Mouse (Mus musculus) layer of hippocampus, postnatal 25 days (tissue): ENCODE measurements around the gene Atf6b. TPM values are rescaled to one million over a fixed set of nuclear protein-coding genes. Genes with fewer than 3 reads are reported as not detected.

ENCODE experiments used
- DNase-seq, 2 experiments: peaks; one replicate each; pipeline ENCODE4 v3.0.0; 2022; ENCODE audit warnings: mixed read lengths in 2 of 2, low spot score in 1 of 2; ENCODE audit errors: extremely low spot score in 1 of 2
- total RNA-seq, 2 experiments: library from RNA; stranded (reverse); gene quantifications; 2 replicates each; pipeline ENCODE4 v1.2.3; 2021

Atf6b gene
- total RNA-seq, 2 experiments from 2014 or later, result 97.1 to 102 TPM

- DNase-seq, result no peak
Measured at GRCm38 (mm10) chr17:34684253-34684893, 37.4 kb downstream of the Atf6b start.

GRCm38 (mm10) chr17:34685120-34686110 is 38.5 kb downstream of the Atf6b start:
- DNase-seq, result no peak

GRCm38 (mm10) chr17:34688889-34689288 is 41.9 kb downstream of the Atf6b start:
- no peak for DNase-seq

- no peak for DNase-seq
Measured at GRCm38 (mm10) chr17:34690458-34690857, 43.5 kb downstream of the Atf6b start.

GRCm38 (mm10) chr17:34692906-34693305 is 46.0 kb downstream of the Atf6b start:
- DNase-seq, result no peak

- peak; percentile 47 to 48 for DNase-seq
Measured at GRCm38 (mm10) chr17:34699575-34700408, 52.8 kb downstream of the Atf6b start.

- no peak for DNase-seq
Measured at GRCm38 (mm10) chr17:34700671-34701071, 53.7 kb downstream of the Atf6b start.

Other genes starting within 250 kb of the Atf6b start
- 1 to 10 TPM; 3.3 to 4.0 TPM for gene BC051142, start 248.3 kb upstream of the Atf6b start, total RNA-seq
- not detected for gene Btnl4, start 169.8 kb upstream of the Atf6b start, total RNA-seq
- not detected for gene Btnl6, start 129.8 kb upstream of the Atf6b start, total RNA-seq
- 10 to 100 TPM in 1 of 2 experiments, 1 to 10 TPM in 1; 9.5 to 11.2 TPM for gene Notch4, start 82.9 kb upstream of the Atf6b start, total RNA-seq
- gene Gpsm3, start 57.3 kb upstream of the Atf6b start, total RNA-seq, result 1 to 10 TPM; 1.3 to 2.1 TPM
- gene Pbx2, start 55.9 kb upstream of the Atf6b start, total RNA-seq, result 10 to 100 TPM; 55.8 to 61.5 TPM
- gene Ager, start 49.3 kb upstream of the Atf6b start, total RNA-seq, result 1 to 10 TPM in 1 of 2 experiments, under 1 TPM in 1; 0.94 to 1.1 TPM
- gene Rnf5, start 43.5 kb upstream of the Atf6b start, total RNA-seq, result 10 to 100 TPM; 81.0 to 85.5 TPM
- 100 to 1,000 TPM; 170 to 172 TPM for gene Agpat1, start 42.9 kb upstream of the Atf6b start, total RNA-seq
- gene Egfl8, start 31.2 kb upstream of the Atf6b start, total RNA-seq, result 1 to 10 TPM; 2.1 to 3.7 TPM
- gene Ppt2, start 18.6 kb upstream of the Atf6b start, total RNA-seq, result 10 to 100 TPM; 42.4 to 48.4 TPM
- gene Prrt1, start 17.6 kb upstream of the Atf6b start, total RNA-seq, result 100 to 1,000 TPM; 259 to 330 TPM
- gene Fkbpl, start 2.4 kb upstream of the Atf6b start, total RNA-seq, result 10 to 100 TPM; 14.1 to 14.9 TPM
- 1 to 10 TPM; 7.1 to 9.0 TPM for gene Tnxb, start 23.4 kb downstream of the Atf6b start, total RNA-seq
- 10 to 100 TPM; 16.5 to 17.5 TPM for gene C4b, start 96.7 kb downstream of the Atf6b start, total RNA-seq
- gene Cyp21a1, start 157.4 kb downstream of the Atf6b start, total RNA-seq, result under 1 TPM; 0.12 to 0.19 TPM
- 10 to 100 TPM; 57.3 to 59.8 TPM for gene Stk19, start 189.8 kb downstream of the Atf6b start, total RNA-seq
- gene Dxo, start 189.9 kb downstream of the Atf6b start, total RNA-seq, result 10 to 100 TPM; 36.7 to 37.7 TPM
- 10 to 100 TPM; 64.7 to 72.4 TPM for gene Skiv2l, start 203.1 kb downstream of the Atf6b start, total RNA-seq
- 10 to 100 TPM; 32.1 to 39.1 TPM for gene Nelfe, start 203.2 kb downstream of the Atf6b start, total RNA-seq
- under 1 TPM in 1 of 2 experiments, not detected in 1; 0.17 TPM for gene Cfb, start 215.4 kb downstream of the Atf6b start, total RNA-seq
- 1 to 10 TPM; 7.3 to 7.7 TPM for gene Zbtb12, start 232.3 kb downstream of the Atf6b start, total RNA-seq
- gene Gm20547, start 234.9 kb downstream of the Atf6b start, total RNA-seq, result not detected